Mouse (Mus musculus) intestine, embryonic 14.5 days (tissue): ENCODE measurements around the gene Ccdc77. TPM values are rescaled to one million over a fixed set of nuclear protein-coding genes. Genes with fewer than 3 reads are reported as not detected.

Experiments
- ATAC-seq: fragments of 200-750 bp; cut with Nextera tagmentation; replicated peaks from 2 replicates; pipeline ENCODE4 v1.8.0; 2017; ENCODE audit warnings: low read depth, moderate number of reproducible peaks, moderate TSS enrichment, moderate library complexity; ENCODE audit not compliant: low FRiP score, low TSS enrichment
- DNase-seq: peaks from one replicate; pipeline ENCODE4 v3.0.0-alpha.2; 2018; ENCODE audit warnings: low spot score
- H3K27ac ChIP-seq: fragments of 300-500 bp; sonication (generic); 2 replicates; pipeline ENCODE4 v1.5.1; 2014; ENCODE audit warnings: low read depth, mild to moderate bottlenecking, control low read depth
- H3K27me3 ChIP-seq: fragments of 300-500 bp; sonication (generic); replicated peaks from 2 replicates; pipeline ENCODE4 v1.6.1; 2014; ENCODE audit warnings: low read length, control low read depth; ENCODE audit not compliant: control insufficient read depth, insufficient read depth
- H3K36me3 ChIP-seq: fragments of 300-500 bp; sonication (generic); 2 replicates; pipeline ENCODE4 v1.6.1; 2014; ENCODE audit warnings: low read length, control low read depth; ENCODE audit not compliant: control insufficient read depth, insufficient read depth
- H3K4me1 ChIP-seq: fragments of 300-500 bp; sonication (generic); replicated peaks from 2 replicates; pipeline ENCODE4 v1.6.1; 2014; ENCODE audit warnings: low read length, control low read depth, mixed read lengths; ENCODE audit not compliant: control insufficient read depth, insufficient read depth
- H3K4me2 ChIP-seq: fragments of 300-500 bp; sonication (generic); 2 replicates; pipeline ENCODE4 v1.6.1; 2014; ENCODE audit warnings: low read length
- H3K4me3 ChIP-seq: fragments of 300-500 bp; sonication (generic); 2 replicates; pipeline ENCODE4 v1.5.1; 2014; ENCODE audit warnings: low read depth, low read length, control low read depth, mixed read lengths
- H3K9ac ChIP-seq: fragments of 300-500 bp; sonication (generic); 2 replicates; pipeline ENCODE4 v1.6.1; 2014; ENCODE audit warnings: mild to moderate bottlenecking, low read length
- H3K9me3 ChIP-seq: fragments of 300-500 bp; sonication (generic); 2 replicates; pipeline ENCODE4 v1.6.1; 2016; ENCODE audit warnings: low read length, control low read depth; ENCODE audit not compliant: control insufficient read depth
- WGBS: fragments of 180-500 bp; shearing (Covaris S2); extraction: QIAGEN DNeasy Blood & Tissue Kit; methylation state at CpG from one replicate; pipeline ENCODE4 v1.1.7; 2014; 5-methylcytosine and 5-hydroxymethylcytosine counted together
- polyA plus RNA-seq: library from polyadenylated mRNA; unstranded; fragments of >200 nt; fragmentation: Nextera tagmentation; extraction: Ambion mirVana; gene quantifications from 2 replicates; pipeline ENCODE4 v1.2.1, GENCODE M21; 2014

Gene Ccdc77
- 21.5 and 24.6 TPM in 2 replicates for polyA plus RNA-seq

DNA sequence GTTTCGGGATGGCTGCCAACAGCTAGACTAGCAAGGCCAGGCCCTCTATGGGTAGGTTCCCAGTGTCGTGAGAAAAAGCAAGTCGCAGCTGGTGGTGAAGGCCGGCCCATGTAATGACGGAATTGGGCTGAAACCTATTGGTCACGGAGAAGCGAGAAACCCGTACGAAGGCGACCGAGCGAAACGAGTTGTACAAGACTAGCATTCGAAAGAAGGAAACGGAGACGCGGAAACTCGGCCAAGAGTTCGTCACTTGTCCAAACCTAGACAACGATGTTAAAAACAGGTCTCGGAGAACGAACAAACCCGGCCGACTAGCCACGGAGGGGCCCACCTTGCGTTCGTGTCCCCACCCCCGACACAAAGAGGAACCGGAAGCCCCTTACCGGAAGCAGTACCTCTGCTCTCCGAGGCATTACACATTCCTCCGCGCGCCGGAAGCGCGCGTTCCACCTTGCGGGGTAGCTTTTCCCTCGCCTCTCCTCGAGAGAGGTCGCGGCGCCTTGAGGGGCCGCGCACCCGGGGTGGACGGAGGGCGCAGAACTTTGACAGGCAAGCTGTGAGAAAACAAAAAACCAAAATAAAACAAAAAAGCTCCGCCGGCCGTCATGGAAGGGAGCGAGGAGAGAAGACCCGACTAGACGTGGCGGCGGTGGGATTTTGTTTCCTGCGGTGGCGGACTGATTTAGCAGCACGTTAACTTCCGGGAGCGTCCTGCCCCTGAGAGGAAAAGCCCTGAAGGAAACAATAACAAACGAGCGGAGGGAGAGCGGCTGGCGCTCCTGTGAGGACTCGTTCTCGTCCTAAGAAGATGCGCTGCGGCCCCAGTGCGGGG is at the start of gene Ccdc77, which contains the start of gene Kdm5a:
TSS of gene Ccdc77 (minus strand) at position 687 of the 835 bp plus-strand sequence.
TSS of gene Kdm5a (plus strand) at position 437 of the 835 bp plus-strand sequence.
- ATAC-seq = peak; percentile 95
- H3K4me1 ChIP-seq = peaks cover 17% of the 10 kb centered on the region
- peak within 1 kb of the TSS; percentile 75 for H3K4me3 ChIP-seq
- H3K27me3 ChIP-seq = no peaks in the 10 kb centered on the region
- H3K9me3 ChIP-seq = no peaks in the 10 kb centered on the region
- peak within 1 kb of the TSS; percentile 75 for H3K9ac ChIP-seq
- H3K4me2 ChIP-seq = peak within 1 kb of the TSS; percentile 94
- H3K36me3 ChIP-seq = peaks cover 23% of the 10 kb centered on the region
- peak within 1 kb of the TSS; percentile 97 for H3K27ac ChIP-seq
- under 1% methylated on average over 69 of the region's 71 CpGs for WGBS
- peak; percentile 98 for DNase-seq

DNA sequence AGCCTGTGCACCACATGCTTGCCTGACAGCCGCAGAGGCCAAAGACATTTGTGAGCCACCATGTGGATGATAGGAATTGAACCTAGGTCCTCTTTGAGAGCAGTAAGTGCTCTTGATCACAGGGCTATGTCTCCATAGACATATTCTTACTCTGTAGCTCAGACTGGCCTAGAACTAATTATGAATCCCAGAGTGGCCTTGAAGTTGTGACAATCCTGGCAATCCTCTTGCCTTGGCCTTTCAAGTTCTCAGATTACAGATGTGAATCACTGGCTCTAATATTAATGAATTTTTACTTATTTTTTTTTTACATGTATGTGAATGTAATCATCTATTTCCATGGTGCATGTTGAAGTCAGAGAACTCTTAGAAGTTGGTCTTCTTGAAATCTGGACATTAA is 39.8 kb upstream of the Ccdc77 start:
- Histone ChIP-seq H3K4me1 (no peaks in the 10 kb centered on the region), H3K36me3 (peaks cover 88% of the 10 kb centered on the region), H3K9me3 (no peaks in the 10 kb centered on the region), H3K27me3 (no peaks in the 10 kb centered on the region), H3K4me3 (no peak overlapping the region), H3K27ac (no peak overlapping the region), H3K9ac (no peak overlapping the region), H3K4me2 (no peak overlapping the region)
- ATAC-seq (no peak), DNase-seq (no peak)
- WGBS = 86% methylated on average over 1 of the region's 1 CpGs

DNA sequence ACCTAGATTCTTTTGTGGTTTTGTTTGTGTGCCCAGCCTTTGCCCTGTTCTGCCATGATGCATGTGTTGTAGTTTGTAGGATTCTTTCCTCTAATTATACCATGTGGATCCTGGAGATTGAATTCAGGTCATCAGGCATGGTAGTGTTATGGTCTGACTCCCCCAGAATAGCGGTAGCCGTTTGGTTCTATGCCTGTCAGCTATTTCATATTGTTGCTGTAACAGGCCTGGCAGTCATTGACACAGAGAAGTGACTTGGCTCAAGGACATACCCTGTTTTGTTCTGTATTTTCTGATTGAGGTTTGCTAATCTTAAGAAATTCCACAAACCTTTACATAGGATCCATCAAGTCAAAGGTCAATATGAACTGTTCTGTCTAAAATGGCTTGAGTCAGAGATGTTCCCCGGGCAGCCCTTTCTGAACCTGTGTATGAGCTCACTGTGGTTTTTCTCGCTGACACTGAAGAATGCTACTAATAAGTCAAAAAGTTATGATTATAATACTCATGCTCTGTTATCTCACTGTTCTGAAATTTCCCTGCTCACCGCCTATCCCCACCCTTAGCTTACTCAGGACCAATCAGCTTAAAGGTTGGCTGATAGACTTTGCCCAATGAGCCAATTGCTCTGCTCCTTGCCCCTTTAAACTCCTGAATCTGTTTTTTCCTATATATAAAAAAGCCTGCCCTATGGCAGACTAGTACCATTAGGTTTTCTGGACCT is 31.6 kb upstream of the Ccdc77 start:
- WGBS = 93% methylated on average over 5 of the region's 5 CpGs
- H3K4me2 ChIP-seq = no peak overlapping the region
- no peaks in the 10 kb centered on the region for H3K4me1 ChIP-seq
- H3K27me3 ChIP-seq = no peaks in the 10 kb centered on the region
- ATAC-seq = no peak
- H3K9ac ChIP-seq = no peak overlapping the region
- no peak overlapping the region for H3K4me3 ChIP-seq
- peaks cover 93% of the 10 kb centered on the region for H3K36me3 ChIP-seq
- no peak overlapping the region for H3K27ac ChIP-seq
- no peaks in the 10 kb centered on the region for H3K9me3 ChIP-seq
- no peak for DNase-seq

DNA sequence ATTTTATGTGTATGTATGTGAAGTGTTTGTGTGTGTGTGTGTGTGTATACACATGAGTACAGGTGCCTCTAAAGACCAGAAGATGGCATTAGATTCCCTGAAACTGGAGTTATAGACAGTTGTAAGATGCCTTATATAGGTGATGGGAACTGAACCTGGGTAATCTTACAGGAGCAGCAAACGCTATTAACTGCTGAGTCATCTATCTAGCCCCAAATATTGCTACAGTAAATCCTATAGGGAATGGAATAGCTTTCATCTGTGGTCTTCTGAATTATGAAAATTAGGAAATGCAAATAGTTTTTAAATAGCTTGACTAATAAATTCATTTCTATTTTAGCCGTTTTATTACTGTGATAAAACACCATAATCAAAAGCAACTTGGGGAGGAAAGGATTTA is 28.6 kb upstream of the Ccdc77 start:
- H3K36me3 ChIP-seq = peaks cover 94% of the 10 kb centered on the region
- 94% methylated on average over 2 of the region's 2 CpGs for WGBS
- no peaks in the 10 kb centered on the region for H3K9me3 ChIP-seq

DNA sequence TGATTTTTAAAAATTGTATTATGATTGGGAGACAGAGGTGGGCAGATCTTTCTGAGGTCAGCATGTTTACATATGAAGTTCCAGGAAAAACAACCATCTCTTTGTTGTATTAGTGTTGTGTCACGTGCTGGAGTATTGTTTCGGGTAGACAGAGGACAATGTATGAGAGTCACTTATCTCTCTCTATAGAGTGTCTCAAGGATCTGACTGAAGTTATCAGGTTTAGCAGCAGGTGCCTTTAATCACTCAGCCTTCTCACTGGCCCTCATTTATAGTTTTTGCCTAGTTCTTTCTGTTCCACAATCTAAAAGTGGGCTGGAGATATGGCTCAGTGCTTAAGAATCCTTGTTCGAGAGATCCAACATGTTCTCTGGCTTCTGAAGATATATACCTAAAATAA is 25.9 kb upstream of the Ccdc77 start:
- no peaks in the 10 kb centered on the region for H3K27me3 ChIP-seq
- no peak overlapping the region for H3K27ac ChIP-seq
- no peaks in the 10 kb centered on the region for H3K4me1 ChIP-seq
- WGBS = 88% methylated on average over 3 of the region's 3 CpGs
- H3K36me3 ChIP-seq = peaks cover 84% of the 10 kb centered on the region
- no peak overlapping the region for H3K4me2 ChIP-seq
- DNase-seq (no peak), ATAC-seq (no peak)
- H3K9ac ChIP-seq = no peak overlapping the region
- no peak overlapping the region for H3K4me3 ChIP-seq
- no peaks in the 10 kb centered on the region for H3K9me3 ChIP-seq

More for the DNA sequence above, 28.6 kb upstream of the Ccdc77 start:
- Histone ChIP-seq H3K4me2 (no peak overlapping the region), H3K9ac (no peak overlapping the region), H3K27ac (no peak overlapping the region), H3K4me1 (no peaks in the 10 kb centered on the region), H3K4me3 (no peak overlapping the region), H3K27me3 (no peaks in the 10 kb centered on the region)
- DNase-seq (no peak), ATAC-seq (no peak)

DNA sequence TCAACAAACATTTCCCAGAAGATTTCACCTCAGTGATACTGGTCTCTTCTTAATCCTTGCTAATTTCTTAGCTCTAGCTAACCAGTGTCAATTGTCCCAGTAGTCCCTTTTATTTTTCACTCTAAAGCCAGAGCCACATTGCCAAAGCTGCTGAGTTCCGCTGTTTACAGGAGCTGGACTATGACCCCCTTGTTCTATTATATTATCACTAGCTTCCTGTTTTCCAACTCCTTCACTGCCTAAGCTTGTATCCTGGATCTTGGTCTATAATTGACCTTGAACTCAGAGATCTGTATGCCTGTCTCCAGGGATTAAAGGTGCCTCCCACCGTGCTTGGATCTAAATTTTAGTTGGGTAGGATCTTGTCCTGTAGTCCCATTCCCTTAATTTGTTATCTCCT is 12.6 kb upstream of the Ccdc77 start:
- Histone ChIP-seq H3K9me3 (no peaks in the 10 kb centered on the region), H3K9ac (no peak overlapping the region), H3K27me3 (no peaks in the 10 kb centered on the region), H3K4me2 (no peak overlapping the region), H3K4me1 (no peaks in the 10 kb centered on the region), H3K27ac (no peak overlapping the region), H3K4me3 (no peak overlapping the region), H3K36me3 (peaks cover 91% of the 10 kb centered on the region)
- 88% methylated on average over 2 of the region's 2 CpGs for WGBS
- no peak for DNase-seq
- ATAC-seq = no peak

DNA sequence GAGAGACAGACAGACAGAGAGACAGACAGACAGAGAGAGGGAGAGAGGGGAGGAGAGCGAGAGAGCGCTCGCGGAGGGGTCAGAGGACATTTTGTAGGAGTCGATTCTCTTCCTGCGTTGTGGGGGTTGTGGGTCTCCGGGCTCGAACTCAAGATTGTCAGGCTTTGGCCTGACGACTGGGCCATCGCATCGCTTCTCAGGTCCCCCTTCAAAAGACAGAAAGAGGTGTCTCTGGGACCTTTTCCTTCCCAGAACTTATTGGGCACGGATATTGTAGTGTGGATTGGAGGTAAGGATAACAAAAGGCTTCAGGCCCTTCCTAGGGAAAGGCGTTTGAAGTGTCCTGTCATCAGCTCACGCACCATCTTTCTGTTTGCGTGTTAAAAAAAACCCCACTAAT is 877 bp upstream of the Ccdc77 start:
- Histone ChIP-seq H3K27ac (no peak overlapping the region), H3K27me3 (no peaks in the 10 kb centered on the region), H3K4me2 (peak overlapping the region; percentile 94), H3K4me1 (peaks cover 17% of the 10 kb centered on the region), H3K4me3 (peak overlapping the region; percentile 75), H3K9me3 (no peaks in the 10 kb centered on the region), H3K36me3 (peaks cover 35% of the 10 kb centered on the region), H3K9ac (peak overlapping the region; percentile 75)
- WGBS = 4% methylated on average over 15 of the region's 15 CpGs
- peak; percentile 56 for DNase-seq
- ATAC-seq = no peak

DNA sequence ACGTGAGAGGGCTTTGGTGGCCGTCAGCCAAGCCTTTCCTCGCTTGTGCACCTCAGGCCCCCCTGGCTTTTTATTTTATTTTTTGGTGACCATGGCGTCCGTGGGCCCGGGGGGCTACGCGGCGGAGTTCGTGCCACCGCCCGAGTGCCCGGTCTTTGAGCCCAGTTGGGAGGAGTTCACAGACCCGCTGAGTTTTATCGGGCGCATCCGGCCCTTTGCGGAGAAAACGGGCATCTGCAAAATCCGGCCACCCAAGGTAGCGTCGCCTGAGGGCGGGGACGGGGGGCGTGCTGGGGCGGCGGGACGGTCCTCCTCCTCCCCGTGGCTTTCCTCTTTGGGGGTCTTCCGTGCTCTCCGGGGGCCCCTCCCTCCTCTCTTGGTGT is 340 bp upstream of the Ccdc77 start:
- Histone ChIP-seq H3K4me3 (peak overlapping the region; percentile 75), H3K4me1 (peaks cover 17% of the 10 kb centered on the region), H3K9me3 (no peaks in the 10 kb centered on the region), H3K9ac (peak overlapping the region; percentile 75), H3K36me3 (peaks cover 29% of the 10 kb centered on the region), H3K4me2 (peak overlapping the region; percentile 94), H3K27me3 (no peaks in the 10 kb centered on the region), H3K27ac (peak overlapping the region; percentile 97)
- DNase-seq (no peak), ATAC-seq (0 out of 2 replicates have a peak, but pooled peaks have one; percentile 7)
- WGBS = under 1% methylated on average over 30 of the region's 31 CpGs
